Mouse (Mus musculus) small intestine, adult 2 months (tissue): Measurements from ENCODE around the gene Tex35.

ENCODE experiments used
- CTCF ChIP-seq: fragments of 200-500 bp; IDR thresholded peaks from 2 replicates; pipeline ENCODE4 v1.5.1; 2012; ENCODE audit warnings: low read depth, mild to moderate bottlenecking, control low read depth, inconsistent platforms, low read length, moderate library complexity, mixed read lengths; ENCODE audit not compliant: insufficient replicate concordance, insufficient read length; ENCODE audit errors: extremely low read depth
- POLR2A ChIP-seq: fragments of 200-500 bp; IDR thresholded peaks from 2 replicates; pipeline ENCODE4 v1.6.1; 2012; ENCODE audit warnings: low read depth, mild to moderate bottlenecking, control low read depth, inconsistent platforms, low read length, moderate library complexity

GRCm38 (mm10) chr1:157092140-157092539 is 16.3 kb downstream of the Tex35 start:
- TF ChIP-seq POLR2A, result no peak
- peak; percentile 20; the same call in 1 of the 2 replicates for TF ChIP-seq CTCF
